Mouse (Mus musculus) embryonic facial prominence, embryonic 14.5 days (tissue): ENCODE results near the gene Cog2. TPM values are rescaled to one million over a fixed set of nuclear protein-coding genes. Genes with fewer than 3 reads are reported as not detected.

ENCODE experiments used
- ATAC-seq: fragments of 200-750 bp; cut with Nextera tagmentation; 2 replicates; pipeline ENCODE4 v1.8.0; 2017; ENCODE audit warnings: low read depth, moderate number of reproducible peaks, moderate TSS enrichment
- DNase-seq: peaks from one replicate; pipeline ENCODE4 v3.0.0-alpha.2; 2015; ENCODE audit warnings: low spot score
- H3K27ac ChIP-seq: fragments of 300-500 bp; sonication (generic); replicated peaks from 2 replicates; pipeline ENCODE4 v1.5.1; 2014; ENCODE audit warnings: low read depth, mild to moderate bottlenecking, low read length, moderate library complexity
- H3K27me3 ChIP-seq: fragments of 300-500 bp; sonication (generic); replicated peaks from 2 replicates; pipeline ENCODE4 v1.6.1; 2014; ENCODE audit warnings: low read length; ENCODE audit not compliant: control insufficient read depth, insufficient read depth
- H3K36me3 ChIP-seq: fragments of 300-500 bp; sonication (generic); 2 replicates; pipeline ENCODE4 v1.6.1; 2014; ENCODE audit warnings: low read length, mixed read lengths; ENCODE audit not compliant: control insufficient read depth, insufficient read depth
- H3K4me1 ChIP-seq: fragments of 300-500 bp; sonication (generic); 2 replicates; pipeline ENCODE4 v1.6.1; 2014; ENCODE audit warnings: antibody characterized with exemption, low read length; ENCODE audit not compliant: control insufficient read depth, insufficient read depth
- H3K4me2 ChIP-seq: fragments of 300-500 bp; sonication (generic); 2 replicates; pipeline ENCODE4 v1.6.1; 2014; ENCODE audit warnings: low read depth, mild to moderate bottlenecking, low read length, moderate library complexity, mixed read lengths
- H3K4me3 ChIP-seq: fragments of 300-500 bp; sonication (generic); 2 replicates; pipeline ENCODE4 v1.5.1; 2014; ENCODE audit warnings: low read depth, mild to moderate bottlenecking, low read length
- H3K9ac ChIP-seq: fragments of 300-500 bp; sonication (generic); 2 replicates; pipeline ENCODE4 v1.6.1; 2014; ENCODE audit warnings: low read depth, mild to moderate bottlenecking, low read length, moderate library complexity, mixed read lengths
- H3K9me3 ChIP-seq: fragments of 300-500 bp; sonication (generic); 2 replicates; pipeline ENCODE4 v1.6.1; 2016; ENCODE audit warnings: low read length; ENCODE audit not compliant: control insufficient read depth
- WGBS: fragments of 180-500 bp; shearing (Covaris S2); extraction: QIAGEN DNeasy Blood & Tissue Kit; methylation state at CpG from one replicate; pipeline ENCODE4 v1.1.7; 2014; 5-methylcytosine and 5-hydroxymethylcytosine counted together
- polyA plus RNA-seq: library from polyadenylated mRNA; unstranded; fragments of >200 nt; fragmentation: Nextera tagmentation; extraction: Ambion mirVana; gene quantifications from 2 replicates; pipeline ENCODE4 v1.2.1, GENCODE M21; 2014

Gene Cog2
- polyA plus RNA-seq, 1 experiment from 2014 or later, result 36.6 TPM

- Histone ChIP-seq H3K4me3 (no peak overlapping the region), H3K36me3 (no peaks in the 10 kb centered on the region), H3K4me2 (no peak overlapping the region), H3K9ac (no peak overlapping the region), H3K4me1 (no peaks in the 10 kb centered on the region), H3K27ac (no peak overlapping the region), H3K27me3 (no peaks in the 10 kb centered on the region), H3K9me3 (no peaks in the 10 kb centered on the region)
- WGBS, result 88% methylated on average over 6 of the region's 6 CpGs
- no peak for DNase-seq
- ATAC-seq, result no peak
Observed at GRCm38 (mm10) chr8:124489786-124490185, 30.8 kb upstream of the Cog2 start.

DNA sequence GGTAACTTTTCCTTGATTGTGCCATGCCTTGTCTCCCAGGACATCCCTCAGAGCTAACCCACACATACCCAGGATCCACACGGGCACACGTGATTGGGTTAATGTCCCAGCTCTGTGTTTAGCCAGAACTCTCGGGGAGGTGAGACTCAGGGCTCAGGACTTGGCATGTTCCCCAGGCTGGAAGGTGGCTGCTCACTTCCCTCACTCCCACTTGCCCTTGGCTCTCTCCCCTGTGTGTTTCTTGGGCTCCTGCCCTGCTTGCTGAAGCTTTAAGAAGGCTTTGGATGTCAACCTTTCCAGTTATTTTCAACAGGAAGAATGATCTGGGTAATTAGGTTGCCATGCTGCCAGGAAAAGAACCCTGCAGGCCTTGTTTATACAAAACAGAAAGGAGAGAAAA, 26.2 kb upstream of the Cog2 start:
- no peaks in the 10 kb centered on the region for H3K4me1 ChIP-seq
- no peak overlapping the region for H3K9ac ChIP-seq
- no peak overlapping the region for H3K4me2 ChIP-seq
- 73% methylated on average over 3 of the region's 3 CpGs for WGBS
- no peak overlapping the region for H3K4me3 ChIP-seq
- no peak overlapping the region for H3K27ac ChIP-seq
- ATAC-seq, result no peak
- no peaks in the 10 kb centered on the region for H3K27me3 ChIP-seq
- no peaks in the 10 kb centered on the region for H3K9me3 ChIP-seq
- DNase-seq, result peak; percentile 27
- H3K36me3 ChIP-seq, result no peaks in the 10 kb centered on the region

DNA sequence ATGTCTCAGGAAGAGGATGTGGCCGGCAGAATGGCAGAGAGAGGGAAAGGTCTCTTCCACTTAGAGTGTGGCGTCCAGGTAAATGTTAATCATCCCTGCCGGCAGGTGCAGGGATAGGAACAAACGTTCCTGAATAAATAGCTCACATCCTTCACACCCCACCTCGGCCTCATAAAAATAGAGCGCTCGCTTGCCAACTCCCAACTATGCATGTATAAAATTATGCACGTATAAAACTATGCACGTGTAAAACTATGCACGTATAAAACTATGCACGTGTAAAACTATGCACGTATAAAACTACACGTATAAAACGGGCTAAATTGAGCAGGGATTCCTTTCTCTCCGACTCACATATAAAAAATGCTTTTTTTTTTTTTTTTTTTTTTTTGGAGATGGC, 25.6 kb upstream of the Cog2 start:
- H3K4me1 ChIP-seq, result no peaks in the 10 kb centered on the region
- DNase-seq, result no peak
- no peak overlapping the region for H3K4me3 ChIP-seq
- H3K9ac ChIP-seq, result no peak overlapping the region
- no peak for ATAC-seq
- 80% methylated on average over 15 of the region's 15 CpGs for WGBS
- no peak overlapping the region for H3K27ac ChIP-seq
- H3K36me3 ChIP-seq, result no peaks in the 10 kb centered on the region
- H3K27me3 ChIP-seq, result no peaks in the 10 kb centered on the region
- H3K9me3 ChIP-seq, result no peaks in the 10 kb centered on the region
- H3K4me2 ChIP-seq, result no peak overlapping the region

DNA sequence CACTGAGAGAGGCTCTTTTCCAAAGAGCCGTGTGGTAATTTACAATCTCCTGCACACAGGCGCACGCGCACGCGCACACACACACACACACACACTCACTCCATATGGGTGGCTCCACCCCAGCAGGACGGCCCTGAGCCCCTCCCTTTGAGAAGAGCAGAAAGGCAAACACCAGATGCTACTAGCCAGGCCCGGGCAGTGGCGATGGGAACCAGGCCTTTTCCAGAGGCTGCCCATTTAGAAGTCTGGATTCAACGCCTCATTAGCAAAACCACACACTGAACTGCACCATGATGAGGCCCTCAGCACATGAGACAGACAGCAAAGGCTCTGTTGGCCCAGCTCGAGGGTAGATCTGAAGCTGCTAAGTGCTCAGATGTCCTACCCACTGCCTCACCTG, 24.9 kb upstream of the Cog2 start:
- no peak overlapping the region for H3K4me3 ChIP-seq
- WGBS, result 70% methylated on average over 11 of the region's 11 CpGs
- no peak for DNase-seq
- H3K9ac ChIP-seq, result no peak overlapping the region
- H3K27ac ChIP-seq, result no peak overlapping the region
- no peaks in the 10 kb centered on the region for H3K4me1 ChIP-seq
- H3K9me3 ChIP-seq, result no peaks in the 10 kb centered on the region
- no peaks in the 10 kb centered on the region for H3K36me3 ChIP-seq
- ATAC-seq, result no peak
- no peaks in the 10 kb centered on the region for H3K27me3 ChIP-seq
- no peak overlapping the region for H3K4me2 ChIP-seq

GRCm38 (mm10) chr8:124496266-124496665, 24.3 kb upstream of the Cog2 start:
- no peak for ATAC-seq
- Histone ChIP-seq H3K9me3 (no peaks in the 10 kb centered on the region), H3K4me1 (no peaks in the 10 kb centered on the region), H3K4me3 (no peak overlapping the region), H3K27me3 (no peaks in the 10 kb centered on the region), H3K36me3 (no peaks in the 10 kb centered on the region), H3K9ac (no peak overlapping the region), H3K27ac (no peak overlapping the region), H3K4me2 (no peak overlapping the region)
- WGBS, result 81% methylated on average over 4 of the region's 4 CpGs
- DNase-seq, result no peak

DNA sequence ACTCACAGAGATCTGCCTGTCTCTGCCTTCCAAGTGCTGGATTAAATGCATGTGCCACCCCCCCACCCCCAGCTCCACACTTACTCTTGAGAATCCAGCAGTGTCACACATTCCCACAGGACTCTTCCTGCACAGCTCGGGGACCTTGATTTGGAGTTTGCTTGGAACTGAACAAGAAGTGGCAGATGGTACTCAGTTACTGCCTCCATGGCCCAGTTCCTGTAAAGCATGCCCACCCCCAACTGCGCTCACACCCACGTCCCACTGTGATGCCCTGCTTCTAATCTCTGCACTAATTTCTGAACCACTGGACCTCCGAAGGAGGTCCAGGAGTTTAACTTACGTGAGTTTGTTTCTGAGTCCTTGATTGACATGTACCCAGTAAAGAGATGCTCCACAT, 23.7 kb upstream of the Cog2 start:
- Histone ChIP-seq H3K9ac (no peak overlapping the region), H3K4me1 (no peaks in the 10 kb centered on the region), H3K36me3 (no peaks in the 10 kb centered on the region), H3K4me2 (no peak overlapping the region), H3K9me3 (no peaks in the 10 kb centered on the region), H3K27ac (no peak overlapping the region), H3K4me3 (no peak overlapping the region), H3K27me3 (no peaks in the 10 kb centered on the region)
- ATAC-seq (no peak), DNase-seq (no peak)
- 88% methylated on average over 5 of the region's 5 CpGs for WGBS

- no peaks in the 10 kb centered on the region for H3K36me3 ChIP-seq
- no peak overlapping the region for H3K4me3 ChIP-seq
- ATAC-seq, result no peak
- H3K9ac ChIP-seq, result no peak overlapping the region
- no peak overlapping the region for H3K4me2 ChIP-seq
- no peak for DNase-seq
- no peaks in the 10 kb centered on the region for H3K27me3 ChIP-seq
- H3K4me1 ChIP-seq, result no peaks in the 10 kb centered on the region
- H3K27ac ChIP-seq, result no peak overlapping the region
- H3K9me3 ChIP-seq, result 0 out of 2 replicates have a peak, but pooled peaks cover 6% of the 10 kb centered on the region
Observed at GRCm38 (mm10) chr8:124498398-124498797, 22.2 kb upstream of the Cog2 start.

DNA sequence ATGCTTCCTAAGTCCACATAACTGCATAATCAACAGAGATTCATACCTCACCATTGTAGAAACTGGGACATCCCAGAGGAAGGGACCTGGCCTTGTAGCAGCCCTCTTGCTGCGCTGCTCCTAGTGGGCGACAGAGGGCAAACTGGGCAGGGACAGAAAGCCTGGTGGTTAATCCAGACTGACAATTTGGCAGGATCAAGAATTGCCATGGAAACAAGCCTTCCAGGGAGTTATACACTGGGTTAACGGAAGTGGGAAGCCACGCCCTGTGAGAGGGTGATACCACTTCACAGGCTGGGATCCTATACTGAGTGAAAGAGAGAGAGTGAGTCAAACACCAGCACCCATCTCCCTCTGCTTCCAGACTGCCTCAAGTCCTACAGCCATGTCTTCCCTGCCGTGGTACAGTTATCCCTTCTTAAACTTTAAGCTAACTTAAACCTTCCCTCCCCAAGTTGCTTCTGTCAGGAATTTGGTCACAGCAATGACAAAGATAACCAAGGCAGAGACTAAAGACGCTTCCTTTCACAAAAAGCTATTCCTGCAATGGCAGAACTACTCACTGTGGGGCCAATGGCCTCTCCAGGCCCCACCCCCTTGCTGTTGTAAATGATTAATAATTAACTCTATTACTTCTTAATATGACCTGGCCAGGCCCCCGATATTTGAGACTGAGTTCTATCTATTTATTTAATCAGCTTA, 21.2 kb upstream of the Cog2 start:
- no peaks in the 10 kb centered on the region for H3K36me3 ChIP-seq
- no peak overlapping the region for H3K4me3 ChIP-seq
- ATAC-seq (no peak), DNase-seq (no peak)
- WGBS, result 57% methylated on average over 7 of the region's 7 CpGs
- no peaks in the 10 kb centered on the region for H3K4me1 ChIP-seq
- no peak overlapping the region for H3K27ac ChIP-seq
- no peak overlapping the region for H3K9ac ChIP-seq
- no peaks in the 10 kb centered on the region for H3K27me3 ChIP-seq
- 0 out of 2 replicates have a peak, but pooled peaks cover 9% of the 10 kb centered on the region for H3K9me3 ChIP-seq
- no peak overlapping the region for H3K4me2 ChIP-seq

- Histone ChIP-seq H3K9me3 (0 out of 2 replicates have a peak, but pooled peaks cover 9% of the 10 kb centered on the region), H3K36me3 (no peaks in the 10 kb centered on the region), H3K27ac (no peak overlapping the region), H3K4me1 (no peaks in the 10 kb centered on the region), H3K9ac (no peak overlapping the region), H3K4me2 (no peak overlapping the region), H3K4me3 (no peak overlapping the region), H3K27me3 (no peaks in the 10 kb centered on the region)
- 75% methylated on average over 5 of the region's 5 CpGs for WGBS
- no peak for DNase-seq
- ATAC-seq, result no peak
Observed at GRCm38 (mm10) chr8:124499938-124500239, 20.7 kb upstream of the Cog2 start.
